Mouse (Mus musculus) heart, postnatal 0 days (tissue): ENCODE measurements at regions not wholly inside any gene's neighbourhood (a gene's known extent, or its start where the extent isn't known, plus 50 kb on each side); places are given as distances from the start of the nearest gene placed in this dataset.

Experiments used
- CTCF ChIP-seq: IDR thresholded peaks from 2 replicates; pipeline ENCODE4 v1.5.1; 2016; ENCODE audit warnings: antibody characterized with exemption, control low read depth, low read depth
- EP300 ChIP-seq: IDR thresholded peaks from 2 replicates; pipeline ENCODE4 v1.6.1; 2016; ENCODE audit warnings: antibody characterized with exemption, low read depth

DNA sequence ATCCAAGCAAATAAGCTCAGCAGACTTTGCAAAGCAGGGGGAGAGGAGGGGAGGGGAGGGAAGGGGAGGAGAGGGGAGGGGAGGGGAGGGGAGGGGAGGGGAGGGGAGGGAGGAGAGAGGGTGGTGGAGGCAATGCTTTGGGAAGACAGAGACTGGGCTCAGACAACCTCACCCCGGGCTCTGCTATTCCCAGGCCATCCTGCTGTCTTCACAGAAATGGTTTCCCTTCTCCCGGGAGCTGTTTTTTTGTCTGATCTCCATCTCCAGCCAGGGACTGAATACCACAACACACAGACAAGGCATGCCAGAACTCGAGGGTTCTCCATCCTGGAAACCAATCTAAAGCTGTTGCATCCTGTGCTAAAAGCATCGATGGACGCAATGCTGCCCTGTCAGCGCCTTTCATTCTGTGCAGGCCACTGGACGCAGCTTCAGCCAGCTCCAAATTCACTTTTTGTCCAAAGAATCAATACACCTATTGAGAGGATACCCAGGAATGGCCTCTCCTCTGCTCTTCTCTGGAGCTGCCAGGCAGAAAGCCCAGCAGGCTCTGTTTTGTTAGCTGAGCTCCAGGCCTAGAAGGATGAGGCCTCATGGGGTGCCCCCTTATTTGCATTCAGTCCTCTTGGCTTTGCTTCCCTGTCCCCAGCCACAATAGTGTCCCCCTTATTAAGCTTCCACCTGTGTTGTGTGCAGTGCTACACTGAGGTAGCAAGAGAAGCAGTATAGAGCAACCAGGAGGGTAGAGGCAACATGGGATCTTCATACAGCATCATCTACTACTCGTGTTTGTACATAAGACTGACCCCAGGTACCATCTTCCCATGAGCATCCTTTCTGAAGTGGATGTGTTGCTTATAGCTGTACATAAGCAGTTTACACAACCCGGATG, 90.6 kb downstream of the Zfp169 start:
- TF ChIP-seq EP300 (no peak), CTCF (no peak)
